Mouse (Mus musculus) forebrain, embryonic 11.5 days (tissue): Measurements from ENCODE around the gene Slc46a1. TPM values are rescaled to one million over a fixed set of nuclear protein-coding genes. Genes with fewer than 3 reads are reported as not detected.

Experiments
- ATAC-seq: fragments of 200-750 bp; cut with Nextera tagmentation; replicated peaks from 2 replicates; pipeline ENCODE4 v1.8.0; 2017; ENCODE audit warnings: moderate TSS enrichment; ENCODE audit not compliant: low FRiP score
- DNase-seq: peaks from one replicate; pipeline ENCODE4 v3.0.0-alpha.2; 2017; ENCODE audit warnings: low spot score
- H3K27ac ChIP-seq: fragments of 300-500 bp; sonication (generic); 2 replicates; pipeline ENCODE4 v1.5.1; 2014; ENCODE audit warnings: low read depth, low read length
- H3K27me3 ChIP-seq: fragments of 300-500 bp; sonication (generic); 2 replicates; pipeline ENCODE4 v1.6.1; 2014; ENCODE audit warnings: mild to moderate bottlenecking, low read length, mixed read lengths; ENCODE audit not compliant: control insufficient read depth, insufficient read depth
- H3K36me3 ChIP-seq: fragments of 300-500 bp; sonication (generic); 2 replicates; pipeline ENCODE4 v1.6.1; 2014; ENCODE audit warnings: mild to moderate bottlenecking, low read length, moderate library complexity, mixed read lengths; ENCODE audit not compliant: control insufficient read depth, insufficient read depth
- H3K4me1 ChIP-seq: fragments of 300-500 bp; sonication (generic); replicated peaks from 2 replicates; pipeline ENCODE4 v1.6.1; 2014; ENCODE audit warnings: low read length, mixed read lengths; ENCODE audit not compliant: control insufficient read depth, insufficient read depth
- H3K4me2 ChIP-seq: fragments of 300-500 bp; sonication (generic); 2 replicates; pipeline ENCODE4 v1.6.1; 2014; ENCODE audit warnings: low read depth, mild to moderate bottlenecking, low read length, moderate library complexity, mixed read lengths; ENCODE audit not compliant: severe bottlenecking
- H3K4me3 ChIP-seq: fragments of 300-500 bp; sonication (generic); 2 replicates; pipeline ENCODE4 v1.5.1; 2014; ENCODE audit warnings: low read depth, low read length
- H3K9ac ChIP-seq: fragments of 300-500 bp; sonication (generic); 2 replicates; pipeline ENCODE4 v1.6.1; 2014; ENCODE audit warnings: low read length
- H3K9me3 ChIP-seq: fragments of 300-500 bp; sonication (generic); 2 replicates; pipeline ENCODE4 v1.6.1; 2016; ENCODE audit warnings: low read length, mixed read lengths; ENCODE audit not compliant: control insufficient read depth
- WGBS: fragments of 180-500 bp; shearing (Covaris S2); extraction: QIAGEN DNeasy Blood & Tissue Kit; methylation state at CpG from one replicate; pipeline ENCODE4 v1.1.7; 2014; 5-methylcytosine and 5-hydroxymethylcytosine counted together
- polyA plus RNA-seq: library from polyadenylated mRNA; unstranded; fragments of >200 nt; fragmentation: Nextera tagmentation; extraction: Ambion mirVana; gene quantifications from 2 replicates; pipeline ENCODE4 v1.2.1, GENCODE M21; 2014

The Slc46a1 gene
- polyA plus RNA-seq, 1 experiment from 2014 or later = 18.4 TPM

GRCm38 (mm10) chr11:78490781-78491241 is 25.3 kb downstream of the Slc46a1 start:
- Histone ChIP-seq H3K36me3 (no peaks in the 10 kb centered on the region), H3K27me3 (peaks cover 37% of the 10 kb centered on the region), H3K9me3 (no peaks in the 10 kb centered on the region), H3K4me1 (peaks cover 10% of the 10 kb centered on the region), H3K4me2 (peak overlapping the region; percentile 52), H3K27ac (no peak overlapping the region), H3K9ac (peak overlapping the region; percentile 20), H3K4me3 (peak overlapping the region; percentile 21)
- DNase-seq = peak; percentile 81
- ATAC-seq = peak; percentile 66; the same call in 1 of the 2 replicates
- 8% methylated on average over 48 of the region's 48 CpGs for WGBS

GRCm38 (mm10) chr11:78495904-78496303 is 30.4 kb downstream of the Slc46a1 start:
- no peak overlapping the region; the same call in 1 of the 2 replicates for H3K4me2 ChIP-seq
- WGBS = 4% methylated on average over 6 of the region's 6 CpGs
- no peaks in the 10 kb centered on the region for H3K36me3 ChIP-seq
- no peaks in the 10 kb centered on the region for H3K9me3 ChIP-seq
- no peak overlapping the region for H3K4me3 ChIP-seq
- peaks cover 2% of the 10 kb centered on the region for H3K4me1 ChIP-seq
- H3K9ac ChIP-seq = no peak overlapping the region
- H3K27ac ChIP-seq = no peak overlapping the region
- ATAC-seq (no peak), DNase-seq (peak; percentile 69)
- H3K27me3 ChIP-seq = peaks cover 12% of the 10 kb centered on the region

- H3K4me3 ChIP-seq = peak overlapping the region; percentile 54
- WGBS = under 1% methylated on average over 44 of the region's 44 CpGs
- H3K27me3 ChIP-seq = peaks cover 4% of the 10 kb centered on the region; the same call in 1 of the 2 replicates
- H3K27ac ChIP-seq = peak overlapping the region; percentile 70
- no peaks in the 10 kb centered on the region; the same call in 1 of the 2 replicates for H3K4me1 ChIP-seq
- ATAC-seq = peak; percentile 77
- H3K4me2 ChIP-seq = peak overlapping the region; percentile 98
- no peaks in the 10 kb centered on the region for H3K9me3 ChIP-seq
- no peaks in the 10 kb centered on the region for H3K36me3 ChIP-seq
- H3K9ac ChIP-seq = peak overlapping the region; percentile 75
- peak; percentile 77 for DNase-seq
These were observed 31.6 kb downstream of the Slc46a1 start for GRCm38 (mm10) chr11:78497071-78497541.

GRCm38 (mm10) chr11:78497544-78498522 is 32.3 kb downstream of the Slc46a1 start, which contains the start of gene Sarm1:
Gene Sarm1 (minus strand): TSS chr11:78497754.
- WGBS = 3% methylated on average over 36 of the region's 36 CpGs
- peaks cover 4% of the 10 kb centered on the region; the same call in 1 of the 2 replicates for H3K27me3 ChIP-seq

GRCm38 (mm10) chr11:78499004-78499403 is 33.5 kb downstream of the Slc46a1 start, which contains the start of gene Vtn:
Gene Vtn (plus strand): TSS chr11:78499091.
- Histone ChIP-seq H3K4me2 (peak within 1 kb of the TSS; percentile 98), H3K27ac (peak within 1 kb of the TSS; percentile 74; the same call in 1 of the 2 replicates), H3K9ac (peak within 1 kb of the TSS; percentile 18; the same call in 1 of the 2 replicates), H3K9me3 (no peaks in the 10 kb centered on the region), H3K4me3 (peak within 1 kb of the TSS; percentile 54), H3K27me3 (peaks cover 4% of the 10 kb centered on the region; the same call in 1 of the 2 replicates), H3K36me3 (no peaks in the 10 kb centered on the region), H3K4me1 (no peaks in the 10 kb centered on the region; the same call in 1 of the 2 replicates)
- ATAC-seq = no peak
- 66% methylated on average over 7 of the region's 7 CpGs for WGBS
- DNase-seq = no peak

More at GRCm38 (mm10) chr11:78497544-78498522, 32.3 kb downstream of the Slc46a1 start, which contains the start of gene Sarm1:
- H3K9ac ChIP-seq = peak within 1 kb of the TSS; percentile 75
- H3K4me1 ChIP-seq = no peaks in the 10 kb centered on the region; the same call in 1 of the 2 replicates
- no peaks in the 10 kb centered on the region for H3K9me3 ChIP-seq
- peak within 1 kb of the TSS; percentile 54 for H3K4me3 ChIP-seq
- ATAC-seq (peak; percentile 97), DNase-seq (peak; percentile 98)
- H3K27ac ChIP-seq = peak within 1 kb of the TSS; percentile 74
- H3K36me3 ChIP-seq = no peaks in the 10 kb centered on the region
- H3K4me2 ChIP-seq = peak within 1 kb of the TSS; percentile 98

DNA sequence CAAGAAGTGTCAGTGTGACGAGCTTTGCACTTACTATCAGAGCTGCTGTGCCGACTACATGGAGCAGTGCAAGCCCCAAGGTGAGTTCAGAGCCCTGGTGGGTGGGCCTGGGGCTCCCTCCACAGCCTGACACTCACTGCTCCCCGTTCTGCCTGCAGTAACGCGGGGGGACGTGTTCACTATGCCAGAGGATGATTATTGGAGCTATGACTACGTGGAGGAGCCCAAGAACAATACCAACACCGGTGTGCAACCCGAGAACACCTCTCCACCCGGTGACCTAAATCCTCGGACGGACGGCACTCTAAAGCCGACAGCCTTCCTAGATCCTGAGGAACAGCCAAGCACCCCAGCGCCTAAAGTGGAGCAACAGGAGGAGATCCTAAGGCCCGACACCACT is 34.0 kb downstream of the Slc46a1 start:
- Histone ChIP-seq H3K27ac (no peak overlapping the region), H3K4me2 (no peak overlapping the region), H3K9me3 (no peaks in the 10 kb centered on the region), H3K9ac (no peak overlapping the region), H3K4me3 (no peak overlapping the region), H3K27me3 (peaks cover 4% of the 10 kb centered on the region; the same call in 1 of the 2 replicates), H3K4me1 (no peaks in the 10 kb centered on the region; the same call in 1 of the 2 replicates), H3K36me3 (no peaks in the 10 kb centered on the region)
- 47% methylated on average over 16 of the region's 16 CpGs for whole genome bisulfite sequencing
- no peak for ATAC-seq
- no peak for DNase-seq

DNA sequence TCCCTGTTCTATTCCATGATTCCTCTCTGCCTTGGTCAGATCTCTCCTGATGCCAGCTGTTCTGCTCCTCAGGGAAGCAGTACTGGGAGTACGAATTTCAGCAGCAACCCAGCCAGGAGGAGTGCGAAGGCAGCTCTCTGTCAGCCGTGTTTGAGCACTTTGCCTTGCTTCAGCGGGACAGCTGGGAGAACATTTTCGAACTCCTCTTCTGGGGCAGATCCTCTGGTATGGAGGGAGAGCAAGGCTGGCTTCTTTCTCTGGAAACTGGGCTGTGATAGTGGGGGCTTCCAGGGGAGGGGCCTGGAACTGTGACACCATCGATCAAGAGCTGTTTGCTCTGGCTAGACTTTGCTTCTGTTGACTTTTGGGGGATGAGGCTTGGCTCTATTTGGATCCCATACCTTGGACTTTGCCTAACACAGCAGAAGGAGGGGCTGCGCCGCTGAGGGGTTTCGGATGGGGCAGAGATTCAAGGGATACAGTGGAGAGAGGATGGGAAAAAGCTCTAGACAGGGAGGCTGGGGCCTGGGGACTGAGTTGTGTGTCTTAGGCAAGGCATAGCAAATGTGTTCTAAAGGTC is 35.2 kb downstream of the Slc46a1 start:
- Histone ChIP-seq H3K4me1 (no peaks in the 10 kb centered on the region; the same call in 1 of the 2 replicates), H3K36me3 (peaks cover 2% of the 10 kb centered on the region; the same call in 1 of the 2 replicates), H3K27ac (no peak overlapping the region), H3K4me3 (no peak overlapping the region), H3K9ac (no peak overlapping the region), H3K4me2 (no peak overlapping the region), H3K27me3 (peaks cover 1% of the 10 kb centered on the region; the same call in 1 of the 2 replicates), H3K9me3 (no peaks in the 10 kb centered on the region)
- WGBS = 83% methylated on average over 9 of the region's 9 CpGs
- ATAC-seq = no peak
- DNase-seq = no peak

DNA sequence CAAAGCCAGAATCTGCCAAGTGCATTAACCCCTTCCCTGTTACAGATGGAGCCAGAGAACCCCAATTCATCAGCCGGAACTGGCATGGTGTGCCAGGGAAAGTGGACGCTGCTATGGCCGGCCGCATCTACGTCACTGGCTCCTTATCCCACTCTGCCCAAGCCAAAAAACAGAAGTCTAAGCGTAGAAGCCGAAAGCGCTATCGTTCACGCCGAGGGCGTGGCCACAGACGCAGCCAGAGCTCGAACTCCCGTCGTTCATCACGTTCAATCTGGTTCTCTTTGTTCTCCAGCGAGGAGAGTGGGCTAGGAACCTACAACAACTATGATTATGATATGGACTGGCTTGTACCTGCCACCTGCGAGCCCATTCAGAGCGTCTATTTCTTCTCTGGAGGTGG is 36.0 kb downstream of the Slc46a1 start:
- Histone ChIP-seq H3K27me3 (no peaks in the 10 kb centered on the region), H3K9ac (no peak overlapping the region), H3K4me3 (no peak overlapping the region), H3K36me3 (peaks cover 2% of the 10 kb centered on the region; the same call in 1 of the 2 replicates), H3K9me3 (no peaks in the 10 kb centered on the region), H3K27ac (no peak overlapping the region), H3K4me2 (no peak overlapping the region), H3K4me1 (no peaks in the 10 kb centered on the region; the same call in 1 of the 2 replicates)
- DNase-seq = no peak
- ATAC-seq = no peak
- 87% methylated on average over 20 of the region's 20 CpGs for WGBS
